Mouse (Mus musculus): ENCODE data around the gene Ift46.

The Ift46 gene

GRCm38 (mm10) chr9:44814179-44814578, 46.5 kb downstream of the Ift46 start:
- no peak for DNase-seq

GRCm38 (mm10) chr9:44817522-44817921, 49.8 kb downstream of the Ift46 start:
- DNase-seq = no peak

GRCm38 (mm10) chr9:44819920-44820827, 52.5 kb downstream of the Ift46 start:
- no peak for DNase-seq

- DNase-seq = no peak
Measured at GRCm38 (mm10) chr9:44826660-44827059, 59.0 kb downstream of the Ift46 start.

GRCm38 (mm10) chr9:44828944-44829343, 61.2 kb downstream of the Ift46 start:
- no peak for DNase-seq

- DNase-seq = no peak
Measured at GRCm38 (mm10) chr9:44830506-44830905, 62.8 kb downstream of the Ift46 start.

- no peak for DNase-seq
Measured at GRCm38 (mm10) chr9:44832356-44832755, 64.6 kb downstream of the Ift46 start.

- DNase-seq = peak; percentile 81
Measured at GRCm38 (mm10) chr9:44836439-44836838, 68.7 kb downstream of the Ift46 start.

GRCm38 (mm10) chr9:44841241-44841640, 73.5 kb downstream of the Ift46 start:
- peak; percentile 44 for DNase-seq
